Mouse (Mus musculus) midbrain, postnatal 0 days (tissue): ENCODE measurements around the gene Lmcd1. TPM values are rescaled to one million over a fixed set of nuclear protein-coding genes. Genes with fewer than 3 reads are reported as not detected.
A peak's percentile ranks its signal among the peaks of the same experiment; 100 is the strongest.
"Not testable (repeated sequence)": the region's sequence is repeated elsewhere in the genome, so short reads cannot be mapped to it uniquely, and the experiment has no call there.

Source experiments
- ATAC-seq: fragments of 200-750 bp; cut with Nextera tagmentation; 2 replicates; pipeline ENCODE4 v1.8.0; 2017; ENCODE audit warnings: moderate number of reproducible peaks, mild to moderate bottlenecking, moderate TSS enrichment, moderate library complexity; ENCODE audit not compliant: low FRiP score
- DNase-seq: peaks from one replicate; pipeline ENCODE4 v3.0.0-alpha.2; 2015; ENCODE audit warnings: low spot score
- H3K27ac ChIP-seq: fragments of 300-500 bp; sonication (generic); 2 replicates; pipeline ENCODE4 v1.5.1; 2014; ENCODE audit warnings: low read depth, mild to moderate bottlenecking, low read length, mixed read lengths
- H3K27me3 ChIP-seq: fragments of 300-500 bp; sonication (generic); 2 replicates; pipeline ENCODE4 v1.6.1; 2014; ENCODE audit warnings: low read length, control low read depth, mixed read lengths; ENCODE audit not compliant: insufficient read depth
- H3K36me3 ChIP-seq: fragments of 300-500 bp; sonication (generic); 2 replicates; pipeline ENCODE4 v1.6.1; 2014; ENCODE audit warnings: low read length, control low read depth, mixed read lengths; ENCODE audit not compliant: insufficient read depth
- H3K4me1 ChIP-seq: fragments of 300-500 bp; sonication (generic); 2 replicates; pipeline ENCODE4 v1.6.1; 2014; ENCODE audit warnings: mild to moderate bottlenecking, control low read depth, antibody characterized with exemption, low read length, mixed read lengths; ENCODE audit not compliant: insufficient read depth
- H3K4me2 ChIP-seq: fragments of 300-500 bp; sonication (generic); 2 replicates; pipeline ENCODE4 v1.6.1; 2014; ENCODE audit warnings: low read depth, mild to moderate bottlenecking, low read length, mixed read lengths; ENCODE audit not compliant: poor library complexity, severe bottlenecking
- H3K4me3 ChIP-seq: fragments of 300-500 bp; sonication (generic); 2 replicates; pipeline ENCODE4 v1.5.1; 2014; ENCODE audit warnings: low read depth, mild to moderate bottlenecking, low read length, moderate library complexity
- H3K9ac ChIP-seq: fragments of 300-500 bp; sonication (generic); replicated peaks from 2 replicates; pipeline ENCODE4 v1.6.1; 2014; ENCODE audit warnings: mild to moderate bottlenecking, low read length, moderate library complexity, mixed read lengths; ENCODE audit not compliant: poor library complexity, severe bottlenecking
- H3K9me3 ChIP-seq: fragments of 300-500 bp; sonication (generic); 2 replicates; pipeline ENCODE4 v1.6.1; 2016; ENCODE audit warnings: low read length, control low read depth
- CTCF ChIP-seq: IDR thresholded peaks from 2 replicates; pipeline ENCODE4 v1.5.1; 2016; ENCODE audit warnings: antibody characterized with exemption, mild to moderate bottlenecking
- WGBS: fragments of 180-500 bp; shearing (Covaris S2); extraction: QIAGEN DNeasy Blood & Tissue Kit; methylation state at CpG from one replicate; pipeline ENCODE4 v1.1.7; 2014; 5-methylcytosine and 5-hydroxymethylcytosine counted together
- polyA plus RNA-seq: library from polyadenylated mRNA; unstranded; fragments of >200 nt; fragmentation: Nextera tagmentation; extraction: Ambion mirVana; gene quantifications from 2 replicates; pipeline ENCODE4 v1.2.1, GENCODE M21; 2015
- total RNA-seq: library from RNA; depleted of rRNA; stranded (reverse); fragments of >200 nt; gene quantifications from 2 replicates; pipeline ENCODE4 v1.2.3, GENCODE M21; 2014; rRNA removed

Lmcd1 gene
- total RNA-seq (9.5 and 10.1 TPM in 2 replicates), polyA plus RNA-seq (6.3 and 7.6 TPM in 2 replicates)

DNA sequence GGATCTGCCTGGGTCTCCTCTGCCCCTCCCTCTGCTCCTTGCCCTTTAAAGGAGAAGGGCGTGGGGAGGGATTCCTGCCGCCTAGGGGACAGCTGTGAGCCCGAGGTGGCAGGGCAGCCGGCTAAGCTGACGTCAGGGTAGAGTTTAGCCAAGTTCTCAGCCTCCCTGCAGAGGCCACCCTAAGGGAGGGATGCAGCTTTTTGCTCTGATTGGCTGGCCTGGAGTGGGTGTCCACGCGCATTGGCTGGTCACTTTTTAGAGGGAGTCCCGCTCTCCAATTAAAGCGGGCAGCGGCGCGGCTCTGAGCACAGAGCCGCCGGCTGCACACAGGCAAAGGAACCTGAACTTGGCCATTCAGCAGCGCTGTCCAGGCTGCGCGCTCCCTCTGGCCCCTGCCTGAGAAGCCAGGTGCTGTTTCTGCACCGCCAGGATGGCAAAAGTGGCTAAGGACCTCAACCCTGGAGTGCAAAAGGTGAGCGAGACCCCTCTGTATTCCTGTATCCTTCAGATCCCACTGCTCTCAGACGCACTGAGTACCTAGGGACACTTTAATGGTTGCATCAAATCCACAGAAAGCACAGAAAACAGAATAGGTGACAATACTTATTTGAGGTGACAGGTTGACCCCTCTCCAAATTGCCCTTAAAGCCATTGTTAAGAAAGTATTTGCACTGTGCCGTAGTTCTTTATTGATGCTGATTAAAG lies at the start of gene Lmcd1:
Gene Lmcd1 (plus strand): TSS at position 258 of the 705 bp plus-strand sequence.
- Histone ChIP-seq H3K4me1 (no peaks in the 10 kb centered on the region), H3K9ac (no peak within 1 kb of the TSS)
- under 1% methylated on average over 21 of the region's 21 CpGs for WGBS

DNA sequence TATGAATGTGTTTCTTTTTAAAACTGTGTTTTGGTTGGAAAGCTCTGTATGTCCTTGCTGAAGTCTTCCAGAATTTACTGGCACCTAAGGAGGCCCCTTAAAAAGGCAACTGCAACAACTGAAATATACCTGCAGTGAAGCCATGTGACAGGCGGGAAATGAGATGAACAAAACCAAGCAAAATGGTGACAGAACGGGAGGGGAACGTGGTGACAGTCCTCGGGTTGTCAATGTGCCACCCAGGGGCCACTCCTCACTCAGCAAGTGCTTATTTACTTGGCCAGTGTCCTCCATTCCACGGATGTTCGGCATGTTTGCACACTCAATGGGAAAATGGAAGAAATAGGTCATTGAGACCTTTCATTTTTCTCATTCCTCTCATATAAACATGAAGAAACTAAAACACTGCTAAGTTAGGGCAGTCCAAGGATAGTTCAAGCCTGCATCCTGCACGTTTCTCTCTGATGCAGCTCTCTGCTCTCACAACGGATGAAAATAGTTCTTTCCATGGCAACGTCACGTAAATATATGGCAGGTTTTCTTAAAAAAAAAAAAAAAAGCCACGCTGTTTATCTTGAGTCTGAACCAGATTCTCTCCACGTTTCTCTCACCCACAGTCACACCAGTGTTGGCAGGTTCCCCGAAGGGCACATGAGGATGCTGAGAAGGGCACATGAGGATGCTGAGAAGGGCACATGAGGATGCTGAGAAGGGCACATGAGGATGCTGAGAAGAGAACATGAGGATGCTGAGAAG lies 49.5 kb upstream of the Lmcd1 start:
- Histone ChIP-seq H3K9ac (no peak overlapping the region), H3K4me1 (no peaks in the 10 kb centered on the region), H3K36me3 (no peaks in the 10 kb centered on the region), H3K4me2 (no peak overlapping the region), H3K27me3 (no peaks in the 10 kb centered on the region), H3K27ac (no peak overlapping the region), H3K4me3 (no peak overlapping the region), H3K9me3 (no peaks in the 10 kb centered on the region)
- 79% methylated on average over 13 of the region's 13 CpGs for WGBS
- DNase-seq, result no peak
- no peak for ATAC-seq
- TF ChIP-seq CTCF, result no peak

More for the DNA sequence above, at the start of gene Lmcd1:
- Histone ChIP-seq H3K4me2 (peak within 1 kb of the TSS; percentile 58), H3K4me3 (peak within 1 kb of the TSS; percentile 23), H3K27me3 (no peaks in the 10 kb centered on the region), H3K27ac (no peak within 1 kb of the TSS), H3K9me3 (no peaks in the 10 kb centered on the region), H3K36me3 (no peaks in the 10 kb centered on the region)
- TF ChIP-seq CTCF, result peak; percentile 35
- ATAC-seq (peak; percentile 91), DNase-seq (peak; percentile 90)

DNA sequence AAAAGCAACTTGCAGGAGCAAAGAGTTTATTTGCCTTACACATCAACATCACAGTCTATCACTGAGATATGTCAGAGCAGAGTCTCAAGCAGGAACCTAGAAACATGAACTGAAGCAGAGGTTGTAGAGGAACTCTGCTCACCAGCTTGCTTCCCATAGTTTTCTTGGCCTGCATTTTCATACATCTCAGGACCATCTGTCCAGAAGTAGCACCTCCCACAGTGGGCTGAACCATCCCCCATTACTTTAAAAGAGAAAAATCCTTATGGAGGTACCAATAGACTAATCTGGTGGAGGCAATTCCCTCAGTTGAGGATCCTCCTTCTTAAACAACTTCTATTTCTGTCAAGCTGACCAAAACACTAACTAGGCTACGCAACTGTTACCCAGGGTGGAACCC lies 36.8 kb upstream of the Lmcd1 start:
- H3K4me3 ChIP-seq, result no peak overlapping the region
- no peak overlapping the region for H3K4me2 ChIP-seq
- no peak overlapping the region for H3K27ac ChIP-seq
- no peaks in the 10 kb centered on the region for H3K9me3 ChIP-seq
- DNase-seq (no peak), ATAC-seq (no peak)
- no peak for TF ChIP-seq CTCF
- no peaks in the 10 kb centered on the region for H3K36me3 ChIP-seq
- H3K9ac ChIP-seq, result no peak overlapping the region
- H3K4me1 ChIP-seq, result no peaks in the 10 kb centered on the region
- no peaks in the 10 kb centered on the region for H3K27me3 ChIP-seq
- WGBS, result 86% methylated on average over 1 of the region's 1 CpGs

DNA sequence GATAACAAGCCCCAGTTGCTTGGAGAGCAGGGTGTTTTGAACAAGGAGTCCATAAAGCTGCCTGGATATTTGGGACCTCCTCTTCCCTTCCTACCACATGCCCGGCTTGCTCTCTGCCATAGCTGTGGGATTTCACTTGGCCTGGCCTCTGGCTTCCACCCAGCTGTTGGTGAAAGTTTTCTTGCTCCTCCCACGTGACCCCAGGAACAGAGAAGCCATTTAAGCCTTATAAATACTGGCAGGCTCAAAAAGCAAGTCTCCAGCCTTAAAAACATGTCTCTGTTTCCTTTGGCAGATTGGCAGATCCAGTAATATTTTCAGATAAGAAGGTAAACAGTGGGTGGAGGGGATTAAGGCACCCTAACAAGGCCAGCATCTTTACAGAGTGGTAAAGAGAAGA lies 31.3 kb upstream of the Lmcd1 start:
- ATAC-seq (no peak), DNase-seq (no peak)
- Histone ChIP-seq H3K9ac (no peak overlapping the region), H3K4me2 (no peak overlapping the region), H3K9me3 (no peaks in the 10 kb centered on the region), H3K4me3 (no peak overlapping the region), H3K4me1 (no peaks in the 10 kb centered on the region), H3K27me3 (no peaks in the 10 kb centered on the region), H3K27ac (no peak overlapping the region), H3K36me3 (no peaks in the 10 kb centered on the region)
- no peak for TF ChIP-seq CTCF
- WGBS, result 64% methylated on average over 2 of the region's 2 CpGs

DNA sequence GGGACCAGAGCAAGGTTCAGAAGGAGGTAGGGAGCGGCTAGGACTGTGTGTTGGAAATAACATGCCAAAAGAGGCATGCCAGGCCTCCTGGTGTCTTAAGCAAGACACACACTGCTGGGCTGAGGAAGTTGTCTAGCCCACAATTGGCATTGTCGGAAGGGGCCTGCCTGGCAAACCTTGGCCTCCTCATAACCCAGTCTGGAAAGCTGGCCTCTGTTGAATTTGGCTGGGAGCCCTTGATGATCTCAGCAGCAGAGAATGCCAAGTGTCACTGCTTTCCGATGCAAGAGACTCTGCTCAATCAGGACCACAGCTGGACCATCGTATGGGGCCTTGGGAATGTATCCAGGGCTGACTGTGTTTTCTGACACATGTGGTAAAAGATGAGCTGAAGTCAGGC lies 27.9 kb upstream of the Lmcd1 start:
- no peaks in the 10 kb centered on the region for H3K4me1 ChIP-seq
- no peaks in the 10 kb centered on the region for H3K27me3 ChIP-seq
- H3K9me3 ChIP-seq, result no peaks in the 10 kb centered on the region
- no peaks in the 10 kb centered on the region for H3K36me3 ChIP-seq
- WGBS, result 62% methylated on average over 4 of the region's 4 CpGs
- peak; percentile 23; the same call in 1 of the 2 replicates for ATAC-seq
- no peak overlapping the region for H3K4me2 ChIP-seq
- H3K9ac ChIP-seq, result no peak overlapping the region
- H3K27ac ChIP-seq, result no peak overlapping the region
- H3K4me3 ChIP-seq, result no peak overlapping the region
- TF ChIP-seq CTCF, result no peak
- peak; percentile 81 for DNase-seq

DNA sequence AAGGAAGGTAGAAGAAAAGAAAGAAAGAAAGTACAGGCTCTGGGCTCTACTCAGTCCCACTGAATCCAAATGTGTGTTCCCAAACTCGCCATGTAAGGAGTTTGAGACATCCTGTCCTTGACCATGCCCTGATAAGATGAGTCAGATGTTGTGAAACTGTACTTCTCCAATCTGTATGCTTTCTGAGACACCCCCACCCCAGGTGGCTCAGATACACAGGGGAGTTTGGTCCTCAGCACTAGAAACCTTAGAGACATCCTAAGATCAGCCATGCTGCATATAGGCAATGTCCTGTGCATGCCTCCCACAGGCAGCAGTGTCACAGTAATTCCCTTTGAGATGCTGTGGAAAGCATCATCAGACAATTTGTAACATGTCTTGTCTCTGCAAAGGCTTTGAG lies 26.9 kb upstream of the Lmcd1 start:
- H3K4me1 ChIP-seq, result no peaks in the 10 kb centered on the region
- ATAC-seq, result no peak
- H3K36me3 ChIP-seq, result no peaks in the 10 kb centered on the region
- H3K4me2 ChIP-seq, result no peak overlapping the region
- no peaks in the 10 kb centered on the region for H3K27me3 ChIP-seq
- H3K9ac ChIP-seq, result no peak overlapping the region
- H3K27ac ChIP-seq, result no peak overlapping the region
- no peaks in the 10 kb centered on the region for H3K9me3 ChIP-seq
- no peak for TF ChIP-seq CTCF
- WGBS, result 88% methylated on average over 1 of the region's 1 CpGs
- no peak for DNase-seq
- no peak overlapping the region for H3K4me3 ChIP-seq

DNA sequence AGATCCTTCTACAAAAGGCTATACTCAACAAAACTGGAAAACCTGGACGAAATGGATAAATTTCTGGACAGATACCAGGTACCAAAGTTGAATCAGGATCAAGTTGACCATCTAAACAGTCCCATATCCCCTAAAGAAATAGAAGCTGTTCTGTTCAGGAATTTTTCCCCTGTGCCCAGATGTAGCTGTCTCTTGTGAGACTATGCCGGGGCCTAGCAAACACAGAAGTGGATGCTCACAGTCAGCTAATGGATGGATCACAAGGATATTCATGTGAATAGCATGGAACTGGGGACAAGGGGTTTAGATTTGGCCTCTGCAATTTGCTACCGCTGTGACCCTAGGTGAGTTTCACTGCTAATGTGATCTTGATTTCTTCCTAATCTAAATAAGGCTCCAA lies 19.6 kb upstream of the Lmcd1 start:
- H3K27me3 ChIP-seq, H3K4me1 ChIP-seq, H3K4me2 ChIP-seq, H3K27ac ChIP-seq, DNase-seq, H3K36me3 ChIP-seq, ATAC-seq, H3K9ac ChIP-seq, H3K9me3 ChIP-seq, H3K4me3 ChIP-seq: not testable (repeated sequence)
- 97% methylated on average over 2 of the region's 3 CpGs for WGBS
